Mouse (Mus musculus): ENCODE results near the gene Megf11.
A peak's percentile ranks its signal among the peaks of the same experiment; 100 is the strongest.

Megf11 gene

GRCm38 (mm10) chr9:64612121-64612983 is 226.9 kb downstream of the Megf11 start:
- DNase-seq = no peak

GRCm38 (mm10) chr9:64612984-64613649 is 227.7 kb downstream of the Megf11 start:
- DNase-seq = peak; percentile 9

GRCm38 (mm10) chr9:64617413-64617812 is 232.0 kb downstream of the Megf11 start:
- DNase-seq = no peak

GRCm38 (mm10) chr9:64618433-64618832 is 233.0 kb downstream of the Megf11 start:
- no peak for DNase-seq

- DNase-seq = no peak
Measured at GRCm38 (mm10) chr9:64619440-64619839, 234.0 kb downstream of the Megf11 start.

GRCm38 (mm10) chr9:64620596-64620995 is 235.2 kb downstream of the Megf11 start:
- DNase-seq = no peak

- DNase-seq = no peak
Measured at GRCm38 (mm10) chr9:64621499-64622296, 236.3 kb downstream of the Megf11 start.

GRCm38 (mm10) chr9:64623361-64623760 is 237.9 kb downstream of the Megf11 start:
- no peak for DNase-seq

- peak; percentile 36 for DNase-seq
Measured at GRCm38 (mm10) chr9:64624536-64624935, 239.1 kb downstream of the Megf11 start.

DNA sequence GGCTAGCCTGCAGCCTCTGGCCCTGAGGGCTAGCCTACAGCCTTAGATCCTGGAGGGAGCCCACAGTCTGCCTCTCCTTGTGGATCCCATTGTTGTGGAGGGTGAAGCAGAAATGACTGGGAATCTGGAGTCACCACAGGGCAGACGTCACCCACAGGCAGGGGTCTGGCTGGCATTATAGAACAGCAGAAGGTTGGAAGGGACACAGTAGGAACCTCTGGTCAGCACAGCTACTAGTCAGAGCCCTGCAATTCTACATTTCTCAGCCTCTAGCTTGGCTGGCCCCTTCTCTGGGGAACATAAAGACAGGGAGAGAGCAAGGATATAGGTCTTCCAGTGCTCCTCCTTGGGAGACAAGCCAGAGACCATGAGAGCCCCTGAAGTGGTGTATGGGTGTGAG is 244.4 kb downstream of the Megf11 start:
- no peak for DNase-seq

GRCm38 (mm10) chr9:64633169-64633568 is 247.7 kb downstream of the Megf11 start:
- no peak for DNase-seq

DNA sequence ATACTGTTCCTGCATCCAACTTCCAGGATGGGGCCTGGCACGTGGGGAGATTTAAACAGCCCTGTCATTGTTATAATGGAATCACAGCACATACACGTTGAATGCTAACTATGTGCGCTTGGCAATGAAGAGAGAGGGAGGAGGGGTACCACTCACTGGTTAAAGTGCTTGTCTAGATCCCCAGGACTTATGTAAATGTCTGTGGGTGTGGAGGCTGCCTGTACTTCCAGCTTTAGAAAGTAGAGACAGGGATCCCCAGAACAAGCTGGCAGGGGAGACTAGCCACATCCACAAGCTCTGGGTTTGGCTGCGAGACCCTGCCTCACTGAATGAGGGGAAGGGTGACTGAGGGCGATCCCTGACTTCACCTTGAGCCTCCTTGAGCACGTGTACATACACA is 250.7 kb downstream of the Megf11 start:
- no peak for DNase-seq

DNA sequence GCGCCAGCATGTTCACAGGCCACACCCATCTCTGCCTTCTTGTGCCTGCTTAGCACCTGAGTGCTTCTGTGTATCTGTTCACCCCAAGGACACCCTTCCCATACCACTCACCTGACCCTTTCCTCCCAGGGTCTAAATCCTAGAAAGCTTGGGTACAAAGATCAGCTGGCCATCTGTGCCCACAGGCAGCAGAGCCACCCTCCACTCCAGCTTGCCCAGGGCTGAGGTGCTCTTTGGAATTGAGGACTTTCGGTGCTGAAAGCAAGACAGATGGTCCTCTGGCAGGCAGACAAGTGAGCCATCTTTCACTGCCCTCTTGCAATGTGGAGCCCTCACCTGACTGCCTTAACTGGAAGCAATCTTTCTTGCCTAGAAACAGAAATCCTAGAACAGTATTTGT is 251.5 kb downstream of the Megf11 start:
- DNase-seq = no peak

GRCm38 (mm10) chr9:64638250-64638649 is 252.8 kb downstream of the Megf11 start:
- peak; percentile 4 for DNase-seq

DNA sequence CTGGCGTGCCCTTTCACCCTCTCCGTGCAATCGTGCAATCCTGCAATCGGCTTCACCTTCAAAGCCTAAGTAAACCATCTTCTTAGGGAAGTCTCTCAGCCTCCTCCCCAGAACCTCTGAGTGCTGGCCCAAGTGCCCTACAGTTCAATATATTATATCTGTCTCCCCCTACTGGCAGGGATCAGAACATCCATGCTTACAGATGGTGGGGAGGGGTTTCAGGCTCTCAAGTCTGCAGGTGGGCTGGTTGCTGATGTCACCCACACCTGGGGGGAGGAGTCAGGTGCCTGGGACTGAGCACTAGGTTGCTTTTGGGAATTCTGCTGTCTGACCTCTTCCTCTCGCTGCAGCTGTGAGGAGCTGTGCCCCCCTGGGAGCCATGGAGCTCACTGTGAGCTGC is 254.2 kb downstream of the Megf11 start:
- peak; percentile 42 for DNase-seq

DNA sequence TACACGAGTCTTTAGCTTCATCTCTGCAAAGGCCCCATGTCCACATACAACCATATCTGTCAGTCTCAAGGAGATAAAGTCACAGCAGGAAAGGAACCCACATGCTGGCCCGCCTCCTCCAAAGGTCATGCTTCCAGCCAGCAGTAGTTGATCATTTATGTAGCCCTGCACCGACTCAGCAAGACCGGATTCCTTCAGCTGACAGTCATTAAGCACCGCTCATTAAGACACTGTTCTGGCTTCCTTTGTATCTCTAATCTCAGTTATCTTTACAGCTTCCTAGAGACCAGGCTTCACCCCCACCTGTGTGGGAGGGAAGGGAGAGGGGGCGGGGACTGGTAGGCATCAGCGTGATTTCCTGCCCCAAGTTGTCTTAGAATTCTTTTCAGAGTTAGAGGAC is 258.7 kb downstream of the Megf11 start:
- DNase-seq = no peak

- no peak for DNase-seq
Measured at GRCm38 (mm10) chr9:64645462-64645861, 260.0 kb downstream of the Megf11 start.

DNA sequence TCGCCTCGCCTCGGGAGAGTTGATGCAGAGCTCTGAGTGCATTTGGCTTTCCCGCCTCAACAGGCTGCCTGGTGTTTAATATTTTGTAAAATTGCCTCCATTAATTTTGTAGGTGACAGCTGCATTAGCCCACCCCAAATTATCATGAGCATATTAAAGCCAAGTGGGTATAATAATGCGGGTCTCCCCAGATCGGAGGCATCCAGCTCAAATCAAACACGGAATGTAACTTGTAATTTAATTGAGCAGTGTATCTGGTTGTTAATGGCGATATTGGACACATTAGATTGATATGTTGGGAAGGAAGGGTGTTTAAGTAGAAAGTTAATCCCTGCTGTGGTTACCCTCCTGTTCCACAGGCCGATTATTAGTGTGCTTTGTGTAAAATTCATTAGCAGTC is 264.0 kb downstream of the Megf11 start:
- no peak for DNase-seq

DNA sequence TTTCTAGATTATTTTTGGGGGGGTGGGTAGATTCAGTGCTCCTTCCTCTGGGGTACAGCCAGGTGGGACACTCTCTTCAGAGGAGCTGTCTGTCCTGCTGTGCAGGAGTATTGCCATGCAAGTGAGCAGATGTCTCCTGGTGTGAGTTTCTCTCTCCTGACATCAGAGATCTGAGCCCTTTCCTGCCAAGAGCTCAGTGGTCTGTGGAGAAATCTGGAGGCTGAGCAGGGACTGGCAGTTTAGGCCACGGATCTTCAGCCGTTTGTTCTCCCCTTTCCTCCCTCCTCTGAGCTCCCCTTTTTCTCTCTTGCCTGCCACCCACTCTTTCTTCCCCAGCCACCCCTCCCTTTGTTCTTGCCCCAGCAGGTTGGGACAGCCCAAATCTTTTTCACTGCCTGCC is 264.5 kb downstream of the Megf11 start:
- DNase-seq = no peak

- DNase-seq = no peak
Measured at GRCm38 (mm10) chr9:64651181-64651580, 265.8 kb downstream of the Megf11 start.

GRCm38 (mm10) chr9:64651689-64652088 is 266.3 kb downstream of the Megf11 start:
- no peak for DNase-seq

DNA sequence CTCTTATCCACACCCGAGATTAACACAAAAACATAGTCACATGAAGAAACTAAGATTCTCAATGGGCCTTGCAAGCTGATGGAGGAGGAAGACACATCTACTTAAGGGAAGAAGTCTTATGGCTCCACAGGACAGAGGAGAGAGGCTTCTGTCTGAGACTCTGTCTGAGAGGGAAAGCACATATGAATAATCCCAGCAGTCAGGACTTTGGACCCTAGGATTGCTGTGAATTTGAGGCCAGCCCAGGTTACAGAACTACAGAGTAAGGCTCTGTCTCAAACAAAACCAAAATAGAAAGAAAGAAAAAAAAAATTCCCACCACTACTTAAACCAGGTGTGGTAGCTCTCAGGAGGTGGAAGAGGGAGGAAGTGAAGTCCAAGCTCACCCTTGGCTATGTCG is 266.7 kb downstream of the Megf11 start:
- no peak for DNase-seq

- no peak for DNase-seq
Measured at GRCm38 (mm10) chr9:64652841-64653361, 267.5 kb downstream of the Megf11 start.

All from thymus, postnatal 14 days (tissue).